Mouse (Mus musculus) C2C12 (cell line): ENCODE measurements around the gene Sgcg. TPM values are rescaled to one million over a fixed set of nuclear protein-coding genes. Genes with fewer than 3 reads are reported as not detected.
A peak's percentile ranks its signal among the peaks of the same experiment; 100 is the strongest.

Experiments used
- H3K27me3 ChIP-seq: one replicate; pipeline ENCODE4 v1.6.1; 2011; ENCODE audit not compliant: control insufficient read depth, insufficient read depth, insufficient read length
- H3K36me3 ChIP-seq: one replicate; pipeline ENCODE4 v1.6.1; 2011; ENCODE audit not compliant: control insufficient read depth, insufficient read depth
- H3K4me3 ChIP-seq: one replicate; pipeline ENCODE4 v1.5.1; 2011; ENCODE audit warnings: mild to moderate bottlenecking, control low read depth; ENCODE audit not compliant: poor library complexity, insufficient read depth, severe bottlenecking
- H3K79me2 ChIP-seq: one replicate; pipeline ENCODE4 v1.6.1; 2011; ENCODE audit not compliant: control insufficient read depth, insufficient read depth
- H3K79me3 ChIP-seq: one replicate; pipeline ENCODE4 v1.6.1; 2011; ENCODE audit warnings: low read depth, control low read depth
- H3ac ChIP-seq: one replicate; pipeline ENCODE3; 2011; ENCODE audit warnings: low read depth; ENCODE audit not compliant: control insufficient read depth, insufficient read length
- CEBPB ChIP-seq: IDR thresholded peaks from one replicate; pipeline ENCODE4 v1.6.1; 2011; ENCODE audit warnings: low read depth, mild to moderate bottlenecking, control low read depth, moderate library complexity
- CTCF ChIP-seq: IDR thresholded peaks from one replicate; pipeline ENCODE4 v1.5.1; 2011; ENCODE audit not compliant: control insufficient read depth, insufficient read depth, insufficient read length
- FOSL1 ChIP-seq: IDR thresholded peaks from one replicate; pipeline ENCODE4 v1.8.0; 2011; ENCODE audit warnings: mild to moderate bottlenecking, low read length; ENCODE audit not compliant: poor library complexity, insufficient read depth, severe bottlenecking
- MAX ChIP-seq: IDR thresholded peaks from one replicate; pipeline ENCODE4 v1.6.1; 2011; ENCODE audit warnings: mild to moderate bottlenecking, control low read depth
- MYOD1 ChIP-seq: IDR thresholded peaks from one replicate; pipeline ENCODE4 v1.6.1; 2011; ENCODE audit warnings: low read depth; ENCODE audit not compliant: control insufficient read depth, insufficient read length
- MYOG ChIP-seq: IDR thresholded peaks from one replicate; pipeline ENCODE4 v1.6.1; 2011; ENCODE audit not compliant: control insufficient read depth, insufficient read length; ENCODE audit errors: extremely low read depth
- USF1 ChIP-seq: IDR thresholded peaks from one replicate; pipeline ENCODE4 v1.6.1; 2011; ENCODE audit warnings: low read depth, mild to moderate bottlenecking, control low read depth, moderate library complexity
- polyA plus RNA-seq: library from polyadenylated mRNA; unstranded; fragments of >200 nt; fragmentation: generic; extraction: Trizol; gene quantifications from one replicate; pipeline ENCODE4 v1.2.1, GENCODE M21; 2012; ENCODE audit warnings: missing spikeins

Sgcg gene
- polyA plus RNA-seq, 1 experiment: 2.0 TPM

DNA sequence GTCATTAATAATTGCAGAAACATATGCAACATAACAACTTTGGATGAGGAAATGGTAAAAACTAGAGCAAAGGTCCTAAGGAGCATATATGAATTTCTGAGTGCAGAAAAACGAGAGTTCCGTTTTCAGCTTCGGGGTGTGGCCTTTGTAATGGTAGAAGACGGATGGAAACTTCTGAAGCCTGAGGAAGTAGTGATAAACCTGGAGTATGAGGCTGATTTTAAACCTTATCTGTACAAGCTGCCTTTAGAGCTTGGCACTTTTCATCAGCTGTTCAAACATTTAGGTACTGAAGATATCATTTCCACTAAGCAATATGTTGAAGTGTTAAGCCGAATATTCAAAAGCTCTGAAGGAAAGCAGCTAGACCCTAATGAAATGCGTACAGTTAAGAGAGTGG, 46.5 kb downstream of the Sgcg start:
- H3K27me3 ChIP-seq: no peaks in the 10 kb centered on the region
- no peak overlapping the region for H3K4me3 ChIP-seq
- no peaks in the 10 kb centered on the region for H3K79me2 ChIP-seq
- H3K79me3 ChIP-seq: no peaks in the 10 kb centered on the region
- no peak overlapping the region for H3ac ChIP-seq
- no peak for TF ChIP-seq CTCF
- no peak for TF ChIP-seq MYOD1
- TF ChIP-seq USF1: no peak
- TF ChIP-seq CEBPB: no peak
- no peak for TF ChIP-seq MYOG
- TF ChIP-seq FOSL1: no peak
- no peak for TF ChIP-seq MAX
- H3K36me3 ChIP-seq: peaks cover 39% of the 10 kb centered on the region

DNA sequence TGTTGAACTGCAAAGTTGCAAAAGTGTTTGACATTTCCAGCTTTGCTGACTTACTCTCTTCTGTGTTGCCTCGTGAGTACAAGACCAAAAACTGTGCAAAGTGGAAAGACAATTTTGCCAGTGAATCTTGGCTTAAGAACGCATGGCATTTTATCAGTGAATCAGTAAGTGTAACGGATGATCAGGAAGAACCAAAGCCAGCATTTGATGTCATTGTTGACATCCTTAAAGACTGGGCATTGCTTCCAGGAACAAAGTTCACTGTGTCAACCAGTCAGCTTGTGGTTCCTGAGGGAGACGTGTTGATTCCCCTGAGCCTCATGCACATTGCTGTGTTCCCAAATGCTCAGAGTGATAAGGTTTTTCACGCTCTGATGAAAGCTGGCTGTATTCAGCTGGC, 48.2 kb downstream of the Sgcg start:
- no peaks in the 10 kb centered on the region for H3K79me2 ChIP-seq
- peaks cover 56% of the 10 kb centered on the region for H3K36me3 ChIP-seq
- no peak overlapping the region for H3ac ChIP-seq
- H3K4me3 ChIP-seq: no peak overlapping the region
- TF ChIP-seq MAX (no peak), CTCF (no peak), USF1 (no peak), CEBPB (no peak), MYOG (no peak), MYOD1 (no peak), FOSL1 (no peak)
- H3K79me3 ChIP-seq: no peaks in the 10 kb centered on the region
- no peaks in the 10 kb centered on the region for H3K27me3 ChIP-seq

DNA sequence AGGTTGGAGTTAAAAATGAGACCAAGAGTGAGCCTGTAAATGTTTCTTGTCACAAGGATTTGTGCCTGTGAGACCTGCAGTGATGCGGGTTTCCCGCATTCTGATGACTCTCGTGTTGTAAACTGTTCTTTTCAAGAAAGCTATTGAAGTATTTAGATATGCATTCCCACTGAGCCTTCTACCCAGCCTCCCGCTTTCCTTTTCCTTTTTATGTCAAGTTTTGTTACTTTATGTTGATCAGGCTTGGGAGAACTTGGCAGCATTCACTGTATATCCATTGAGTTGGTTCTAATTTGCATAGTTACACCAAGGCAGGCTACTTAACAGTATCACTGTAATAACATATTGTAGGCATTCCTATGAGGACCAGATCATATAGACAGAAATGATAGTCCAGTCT, 63.9 kb downstream of the Sgcg start:
- Histone ChIP-seq H3K79me3 (peaks cover 2% of the 10 kb centered on the region), H3K79me2 (no peaks in the 10 kb centered on the region), H3K36me3 (peaks cover 69% of the 10 kb centered on the region), H3K4me3 (no peak overlapping the region), H3ac (no peak overlapping the region), H3K27me3 (no peaks in the 10 kb centered on the region)
- TF ChIP-seq MAX (no peak), CEBPB (no peak), USF1 (no peak), MYOD1 (no peak), CTCF (no peak), FOSL1 (no peak)

- no peak for TF ChIP-seq MAX
- no peaks in the 10 kb centered on the region for H3K79me2 ChIP-seq
- no peak overlapping the region for H3ac ChIP-seq
- H3K27me3 ChIP-seq: no peaks in the 10 kb centered on the region
- no peaks in the 10 kb centered on the region for H3K79me3 ChIP-seq
- H3K36me3 ChIP-seq: peaks cover 60% of the 10 kb centered on the region
- no peak overlapping the region for H3K4me3 ChIP-seq
These were observed 66.0 kb downstream of the Sgcg start for GRCm38 (mm10) chr14:61192326-61192725.

- Histone ChIP-seq H3K27me3 (no peaks in the 10 kb centered on the region), H3K36me3 (peaks cover 58% of the 10 kb centered on the region), H3K79me3 (no peaks in the 10 kb centered on the region), H3K79me2 (no peaks in the 10 kb centered on the region), H3K4me3 (no peak overlapping the region), H3ac (no peak overlapping the region)
- TF ChIP-seq MYOD1: no peak
- no peak for TF ChIP-seq USF1
- no peak for TF ChIP-seq CEBPB
- TF ChIP-seq MAX: no peak
- no peak for TF ChIP-seq CTCF
- TF ChIP-seq MYOG: no peak
- TF ChIP-seq FOSL1: no peak
These were observed 66.4 kb downstream of the Sgcg start for GRCm38 (mm10) chr14:61191904-61192303.

GRCm38 (mm10) chr14:61173229-61173628, 85.1 kb downstream of the Sgcg start:
- TF ChIP-seq MAX (peak; percentile 29), MYOG (no peak)
- Histone ChIP-seq H3K27me3 (no peaks in the 10 kb centered on the region), H3K79me2 (peaks cover 49% of the 10 kb centered on the region), H3K79me3 (peaks cover 39% of the 10 kb centered on the region), H3K4me3 (peak overlapping the region; percentile 60), H3K36me3 (peaks cover 6% of the 10 kb centered on the region), H3ac (peak overlapping the region; percentile 86)
